ENCODE assay signal across 30 mouse cellular contexts in the genomic region with DNA sequence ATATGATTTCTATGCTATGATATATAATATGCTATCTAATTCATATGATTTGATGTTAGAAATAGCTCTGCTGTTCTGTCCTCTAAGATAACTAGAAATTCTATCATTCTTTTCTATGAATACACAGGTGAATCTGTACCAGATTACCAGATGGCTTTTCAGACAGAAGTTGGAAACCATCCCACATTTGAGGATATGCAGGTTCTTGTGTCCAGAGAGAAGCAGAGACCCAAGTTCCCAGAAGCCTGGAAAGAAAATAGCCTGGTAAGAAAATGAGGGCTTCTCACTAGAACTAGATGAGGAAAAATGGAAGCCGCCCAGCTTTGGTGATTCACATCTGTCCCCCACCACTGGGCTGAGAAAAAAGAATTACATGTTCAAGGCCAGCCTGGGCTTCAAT. TPM values are rescaled to one million over a fixed set of nuclear protein-coding genes. Genes with fewer than 3 reads are reported as not detected.
DNase-seq lines count a peak whose midpoint lies in the region; ATAC-seq and TF ChIP-seq lines count a peak whose summit lies in the region.
"Had no signal": no experiment of that assay in that cellular context is flagged by ENCODE, and none has a peak within 500 bp of the region (broad histone marks: within the 10 kb centered on the region; RNA-seq: fewer than 3 reads in every experiment).

No protein-coding gene starts in this region.

- TF ChIP-seq CTCF in stomach, postnatal 0 days (IDR thresholded peaks at IDR 0.05; ENCODE audit: low read depth): no peak

- peak; percentile 7 for DNase-seq in MN1 (ENCODE audit: low spot score)
- DNase-seq in adrenal gland, postnatal 25 days: peak; percentile 26
- peak; percentile 38 to 58 for DNase-seq in cerebellum, adult 18-20 months
- DNase-seq in cerebellum, postnatal 10 days: peak; percentile 20 to 60
- no peak for DNase-seq in stomach, postnatal 0 days (ENCODE audit: low spot score)
- DNase-seq in lung, postnatal 36 days: no peak
- DNase-seq: B cell, adult 2 months; gastrocnemius, postnatal 36 days; heart, adult 2 months; heart, postnatal 4 days; kidney, adult 11 months; kidney, postnatal 25 days; lung, embryonic 14.5 days; lung, postnatal 14 days; right cerebral cortex, postnatal 25 days; thymus, adult 18-20 months; thymus, postnatal 25 days had no signal

- no peak overlapping the region for H3K27ac ChIP-seq in forebrain, embryonic 15.5 days (replicated peaks)
- H3K27ac ChIP-seq in stomach, postnatal 0 days (replicated peaks): no peak overlapping the region
- H3K27ac ChIP-seq: embryonic facial prominence, embryonic 10.5 days; embryonic facial prominence, embryonic 15.5 days; forebrain, embryonic 12.5 days; heart, adult 2 months; hindbrain, embryonic 14.5 days; kidney, embryonic 15.5 days; left cerebral cortex, adult 2 months; limb, embryonic 12.5 days; liver, embryonic 15.5 days; midbrain, embryonic 10.5 days had no signal

- WGBS in forebrain, embryonic 15.5 days: 96% methylated on average over 1 of the region's 1 CpGs
- WGBS in stomach, postnatal 0 days: 96% methylated on average over 1 of the region's 1 CpGs

- ATAC-seq in forebrain, embryonic 15.5 days (replicated peaks): no peak
- no peak for ATAC-seq in stomach, postnatal 0 days (ENCODE audit: low FRiP score, low TSS enrichment)
- ATAC-seq: midbrain, embryonic 16.5 days had no signal

- H3K9ac ChIP-seq in forebrain, embryonic 15.5 days (replicated peaks): no peak overlapping the region
- no peak overlapping the region for H3K9ac ChIP-seq in stomach, postnatal 0 days (ENCODE audit: low read length)
- H3K9ac ChIP-seq: embryonic facial prominence, embryonic 15.5 days; forebrain, embryonic 12.5 days; heart, embryonic 12.5 days; hindbrain, embryonic 14.5 days; kidney, embryonic 15.5 days; limb, embryonic 12.5 days; liver, embryonic 15.5 days; lung, embryonic 14.5 days had no signal

- no peak overlapping the region for H3K4me3 ChIP-seq in forebrain, embryonic 15.5 days
- no peak overlapping the region for H3K4me3 ChIP-seq in stomach, postnatal 0 days (ENCODE audit: low read depth, low read length)
- H3K4me3 ChIP-seq: embryonic facial prominence, embryonic 10.5 days; embryonic facial prominence, embryonic 15.5 days; forebrain, embryonic 12.5 days; heart, adult 2 months; heart, embryonic 12.5 days; kidney, embryonic 15.5 days; left cerebral cortex, adult 2 months; limb, embryonic 12.5 days; liver, embryonic 15.5 days; midbrain, embryonic 10.5 days had no signal

- H3K36me3 ChIP-seq in forebrain, embryonic 15.5 days: peaks cover 53% of the 10 kb centered on the region
- H3K36me3 ChIP-seq in stomach, postnatal 0 days (ENCODE audit: control insufficient read depth, insufficient read depth, low read length): 0 out of 2 replicates have a peak, but pooled peaks cover 3% of the 10 kb centered on the region

- TF ChIP-seq EP300 in stomach, postnatal 0 days (optimal IDR thresholded peaks at IDR 0.05): no peak

- no peak overlapping the region for H3K4me2 ChIP-seq in forebrain, embryonic 15.5 days (replicated peaks)
- H3K4me2 ChIP-seq in stomach, postnatal 0 days (replicated peaks; ENCODE audit: low read depth): no peak overlapping the region
- H3K4me2 ChIP-seq: embryonic facial prominence, embryonic 15.5 days; forebrain, embryonic 12.5 days; heart, embryonic 12.5 days; hindbrain, embryonic 14.5 days; kidney, embryonic 15.5 days; limb, embryonic 12.5 days; liver, embryonic 15.5 days; lung, embryonic 14.5 days had no signal

- no peaks in the 10 kb centered on the region for H3K27me3 ChIP-seq in forebrain, embryonic 15.5 days
- H3K27me3 ChIP-seq in stomach, postnatal 0 days (ENCODE audit: control insufficient read depth, insufficient read depth, low read length): no peaks in the 10 kb centered on the region
- H3K27me3 ChIP-seq: CH12.LX; embryonic facial prominence, embryonic 15.5 days; forebrain, embryonic 12.5 days; heart, embryonic 12.5 days; kidney, embryonic 15.5 days; limb, embryonic 12.5 days; liver, embryonic 15.5 days had no signal

- no peaks in the 10 kb centered on the region for H3K9me3 ChIP-seq in forebrain, embryonic 15.5 days
- no peaks in the 10 kb centered on the region for H3K9me3 ChIP-seq in stomach, postnatal 0 days (ENCODE audit: control insufficient read depth, low read length)
- H3K9me3 ChIP-seq: embryonic facial prominence, embryonic 10.5 days; embryonic facial prominence, embryonic 15.5 days; forebrain, embryonic 12.5 days; heart, embryonic 12.5 days; kidney, embryonic 15.5 days; limb, embryonic 12.5 days; liver, embryonic 15.5 days; midbrain, embryonic 10.5 days had no signal

- H3K4me1 ChIP-seq in forebrain, embryonic 15.5 days: no peaks in the 10 kb centered on the region
- no peaks in the 10 kb centered on the region for H3K4me1 ChIP-seq in stomach, postnatal 0 days (replicated peaks; ENCODE audit: control insufficient read depth, insufficient read depth)
- H3K4me1 ChIP-seq: embryonic facial prominence, embryonic 10.5 days; embryonic facial prominence, embryonic 15.5 days; forebrain, embryonic 12.5 days; kidney, embryonic 15.5 days; limb, embryonic 12.5 days; liver, embryonic 15.5 days; midbrain, embryonic 10.5 days had no signal

RNA-seq across cellular contexts. Expression of a gene that starts 53.8 kb away (rescaled TPM):
- total RNA-seq in adrenal gland, postnatal 25 days (2021): 40.2 TPM in 2 replicates
- 28.9 and 30.1 TPM in 2 replicates for polyA plus RNA-seq in forebrain, embryonic 15.5 days (2015; fragmentation: Nextera tagmentation; extraction: Ambion mirVana)
- 4.1 and 4.3 TPM in 2 replicates for polyA plus RNA-seq in stomach, postnatal 0 days (2015; fragmentation: Nextera tagmentation; extraction: Ambion mirVana)

Comparison
In these comparisons a context has a peak if more than half of its experiments do, and no peak if none do; other contexts are left out.
1. DNase-seq: peak in MN1 (single experiment), adrenal gland, postnatal 25 days (single experiment), cerebellum, adult 18-20 months (2 of 2) and cerebellum, postnatal 10 days (2 of 2); none in stomach, postnatal 0 days (single experiment) and lung, postnatal 36 days (single experiment).